Mouse (Mus musculus): ENCODE results near the gene Dgat2.

GRCm38 (mm10) chr7:99174006-99174405 is 8.5 kb downstream of the Dgat2 start:
- TF ChIP-seq CTCF (IDR thresholded peaks at IDR 0.05) = no peak
- TF ChIP-seq EP300 (IDR thresholded peaks at IDR 0.05) = no peak
